Mouse (Mus musculus) heart, embryonic 12.5 days (tissue): Measurements from ENCODE around the gene Fcna. TPM values are rescaled to one million over a fixed set of nuclear protein-coding genes. Genes with fewer than 3 reads are reported as not detected.
A peak's percentile ranks its signal among the peaks of the same experiment; 100 is the strongest.

Source experiments
- ATAC-seq: fragments of 200-750 bp; cut with Nextera tagmentation; 2 replicates; pipeline ENCODE4 v1.8.0; 2017; ENCODE audit warnings: moderate TSS enrichment, moderate library complexity; ENCODE audit not compliant: insufficient number of reproducible peaks, low FRiP score
- H3K27ac ChIP-seq: fragments of 300-500 bp; sonication (generic); 2 replicates; pipeline ENCODE4 v1.5.1; 2016; ENCODE audit warnings: mild to moderate bottlenecking, moderate library complexity; ENCODE audit not compliant: poor library complexity, severe bottlenecking
- H3K27me3 ChIP-seq: fragments of 300-500 bp; sonication (generic); replicated peaks from 2 replicates; pipeline ENCODE4 v1.6.1; 2016; ENCODE audit warnings: mild to moderate bottlenecking, moderate library complexity
- H3K36me3 ChIP-seq: fragments of 300-500 bp; sonication (generic); 2 replicates; pipeline ENCODE4 v1.6.1; 2016; ENCODE audit warnings: mild to moderate bottlenecking, moderate library complexity
- H3K4me1 ChIP-seq: fragments of 300-500 bp; sonication (generic); replicated peaks from 2 replicates; pipeline ENCODE4 v1.6.1; 2016; ENCODE audit warnings: mild to moderate bottlenecking
- H3K4me2 ChIP-seq: fragments of 300-500 bp; sonication (generic); 2 replicates; pipeline ENCODE4 v1.6.1; 2016; ENCODE audit warnings: mild to moderate bottlenecking, moderate library complexity
- H3K4me3 ChIP-seq: fragments of 300-500 bp; sonication (generic); 2 replicates; pipeline ENCODE4 v1.5.1; 2016; ENCODE audit warnings: mild to moderate bottlenecking
- H3K9ac ChIP-seq: fragments of 300-500 bp; sonication (generic); 2 replicates; pipeline ENCODE4 v1.6.1; 2016; ENCODE audit warnings: mild to moderate bottlenecking, moderate library complexity
- H3K9me3 ChIP-seq: fragments of 300-500 bp; sonication (generic); replicated peaks from 2 replicates; pipeline ENCODE4 v1.6.1; 2016; ENCODE audit warnings: mild to moderate bottlenecking, moderate library complexity
- WGBS: fragments of 180-500 bp; shearing (Covaris S2); methylation state at CpG from one replicate; pipeline ENCODE4 v1.1.7; 2016; 5-methylcytosine and 5-hydroxymethylcytosine counted together
- polyA plus RNA-seq: library from polyadenylated mRNA; unstranded; fragments of >200 nt; fragmentation: Nextera tagmentation; extraction: Ambion mirVana; gene quantifications from 2 replicates; pipeline ENCODE4 v1.2.1, GENCODE M21; 2016

Gene Fcna
- polyA plus RNA-seq, 1 experiment from 2014 or later: 1.1 TPM

DNA sequence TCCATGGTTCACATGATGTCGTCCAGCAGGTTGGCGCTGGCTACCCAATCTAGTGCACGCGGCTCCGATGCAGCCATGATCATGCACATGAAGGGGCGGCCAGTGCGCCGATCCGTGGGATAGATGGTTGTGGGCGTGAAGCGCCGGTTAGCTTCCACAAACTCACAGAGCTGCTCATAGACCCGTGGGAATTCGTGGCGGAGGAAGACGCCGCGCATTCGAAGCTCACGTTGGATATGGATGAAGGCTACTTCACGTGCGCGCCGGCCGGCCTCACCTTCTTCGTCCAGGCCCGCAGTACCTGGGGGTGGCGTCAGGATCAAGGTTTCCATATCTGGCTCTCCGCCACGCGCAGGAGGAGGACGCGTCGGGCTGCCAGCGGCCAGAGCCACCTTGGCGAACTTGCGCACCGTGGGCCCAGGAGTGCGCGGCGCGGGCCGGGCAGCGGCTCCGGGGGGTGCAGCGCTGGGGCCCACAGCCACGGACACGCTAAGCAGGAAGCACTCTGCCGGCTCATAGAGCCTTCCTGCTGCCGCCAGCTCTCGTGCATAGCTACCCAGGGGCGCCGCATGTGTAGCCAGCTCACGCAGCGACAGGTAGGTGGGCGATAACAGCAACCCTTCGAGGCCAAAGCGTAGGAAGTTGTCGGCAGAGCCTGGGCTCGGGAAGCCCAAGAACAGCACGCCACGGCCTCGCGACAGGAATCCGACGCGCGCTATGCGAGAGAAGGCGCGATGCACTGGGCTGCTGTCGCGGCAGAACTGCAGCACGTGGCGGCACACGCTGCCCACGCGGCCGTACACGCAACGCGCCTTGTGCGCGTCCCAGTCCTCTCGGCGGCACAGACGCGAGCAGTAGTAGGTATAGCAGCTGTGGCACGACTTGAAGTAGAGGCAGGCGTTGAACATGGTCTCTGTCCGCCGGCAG is 50.6 kb downstream of the Fcna start:
- Histone ChIP-seq H3K9ac (0 out of 2 replicates have a peak overlapping the region, but pooled peaks have one; percentile 18), H3K4me1 (peaks cover 69% of the 10 kb centered on the region), H3K4me3 (peak overlapping the region; percentile 32), H3K27me3 (peaks cover 57% of the 10 kb centered on the region), H3K27ac (no peak overlapping the region), H3K9me3 (no peaks in the 10 kb centered on the region), H3K36me3 (no peaks in the 10 kb centered on the region), H3K4me2 (peak overlapping the region; percentile 58)
- no peak for ATAC-seq
- WGBS: 13% methylated on average over 92 of the region's 92 CpGs

DNA sequence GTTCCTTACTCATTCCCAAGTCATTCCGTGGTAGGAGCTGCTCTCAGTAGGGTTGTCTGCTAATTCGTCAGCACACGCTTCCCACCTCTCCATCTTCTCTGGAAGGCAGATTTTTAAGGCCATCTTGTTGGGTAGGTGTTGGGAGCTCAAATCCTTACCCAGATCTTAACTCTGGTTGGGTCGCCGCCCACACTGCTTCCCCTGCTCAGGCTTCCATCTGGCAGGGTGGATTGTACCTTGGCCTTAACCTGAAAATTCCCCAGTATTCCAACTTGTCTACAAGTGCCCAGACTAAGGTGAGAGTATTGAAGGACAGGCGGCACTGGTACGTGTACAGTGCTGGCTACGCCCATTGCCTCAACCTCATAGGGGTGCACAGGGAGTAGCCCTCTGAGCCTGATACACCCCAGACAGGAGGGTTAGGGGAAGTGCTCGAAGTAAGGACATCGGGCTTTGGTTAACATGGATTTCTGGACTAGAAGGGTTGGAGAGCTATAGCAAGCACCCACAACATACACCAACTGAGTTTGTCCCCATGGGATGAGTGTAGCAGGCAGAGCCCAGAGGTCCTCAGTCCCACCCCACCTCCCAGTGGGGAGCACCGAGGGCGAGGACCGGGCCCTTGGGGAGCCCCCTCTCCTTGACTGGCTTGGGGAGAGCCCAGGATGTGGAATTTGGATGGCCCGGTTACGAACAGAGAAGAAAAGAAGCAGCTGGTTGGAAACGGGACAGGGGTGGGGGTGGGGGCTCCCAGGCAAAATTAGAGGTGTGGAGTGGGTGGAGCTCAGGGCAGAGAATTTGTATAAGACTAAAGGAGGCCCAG is 51.6 kb downstream of the Fcna start:
- no peak overlapping the region for H3K27ac ChIP-seq
- H3K9ac ChIP-seq: no peak overlapping the region

DNA sequence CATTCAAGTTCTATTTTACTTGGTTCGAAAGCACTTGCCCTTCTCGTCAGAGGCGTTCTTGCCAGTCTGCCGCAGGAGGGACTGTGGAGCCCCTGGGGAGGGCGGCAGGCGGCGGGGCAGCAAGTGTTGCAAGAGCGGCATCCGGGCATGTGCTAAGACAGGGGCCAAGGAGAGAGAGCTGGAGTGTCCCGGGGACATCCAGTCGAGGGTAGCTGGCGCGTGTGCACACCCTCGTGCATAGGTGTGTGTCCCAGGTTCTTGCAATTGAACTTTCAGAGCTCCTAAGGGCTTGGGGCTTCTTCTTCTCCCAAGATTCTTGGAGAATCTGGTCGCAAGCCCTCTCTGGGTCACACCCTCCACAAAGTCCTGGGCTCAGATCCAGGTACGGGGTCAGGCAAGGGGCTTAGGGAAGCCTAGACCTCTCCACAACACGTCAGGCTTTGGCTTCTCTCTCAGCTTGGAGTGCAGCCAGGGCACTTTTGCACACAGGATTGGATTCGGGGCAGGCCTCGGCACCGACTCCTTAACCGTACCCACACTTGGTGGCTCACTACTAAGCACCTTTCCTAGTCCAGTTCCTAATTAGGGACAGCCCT is 52.3 kb downstream of the Fcna start:
- peaks cover 56% of the 10 kb centered on the region for H3K4me1 ChIP-seq
- no peaks in the 10 kb centered on the region for H3K9me3 ChIP-seq
- 13% methylated on average over 21 of the region's 21 CpGs for WGBS
- H3K27me3 ChIP-seq: peaks cover 48% of the 10 kb centered on the region
- peak overlapping the region; percentile 83 for H3K9ac ChIP-seq
- peak overlapping the region; percentile 93 for H3K4me2 ChIP-seq
- no peak for ATAC-seq
- H3K27ac ChIP-seq: peak overlapping the region; percentile 86
- peak overlapping the region; percentile 72 for H3K4me3 ChIP-seq
- H3K36me3 ChIP-seq: peaks cover 13% of the 10 kb centered on the region

More for the DNA sequence above, 51.6 kb downstream of the Fcna start:
- Histone ChIP-seq H3K9me3 (no peaks in the 10 kb centered on the region), H3K36me3 (peaks cover 8% of the 10 kb centered on the region), H3K4me3 (no peak overlapping the region), H3K4me2 (peak overlapping the region; percentile 93), H3K4me1 (peaks cover 61% of the 10 kb centered on the region), H3K27me3 (peaks cover 55% of the 10 kb centered on the region)
- no peak for ATAC-seq
- 72% methylated on average over 16 of the region's 16 CpGs for whole genome bisulfite sequencing

Other genes starting within 250 kb of the Fcna start
- 0.18 and 0.44 TPM in 2 replicates for gene Entpd2, start 232.2 kb downstream of the Fcna start, polyA plus RNA-seq
- gene Npdc1, start 228.7 kb downstream of the Fcna start, polyA plus RNA-seq: 22.3 and 22.4 TPM in 2 replicates
- not detected in 2 replicates for gene Fut7, start 204.8 kb downstream of the Fcna start, polyA plus RNA-seq
- 4.8 and 5.0 TPM in 2 replicates for gene Abca2, start 199.3 kb downstream of the Fcna start, polyA plus RNA-seq
- gene Clic3, start 171.2 kb downstream of the Fcna start, polyA plus RNA-seq: 1.1 and 1.4 TPM in 2 replicates
- gene Paxx, start 166.9 kb downstream of the Fcna start, polyA plus RNA-seq: 22.1 and 22.7 TPM in 2 replicates
- gene Ptgds, start 158.0 kb downstream of the Fcna start, polyA plus RNA-seq: 2.4 and 2.6 TPM in 2 replicates
- gene Lcn12, start 134.1 kb downstream of the Fcna start, polyA plus RNA-seq: not detected in 2 replicates
- gene Fbxw5, start 127.3 kb downstream of the Fcna start, polyA plus RNA-seq: 82.7 and 83.3 TPM in 2 replicates
- gene C8g, start 126.3 kb downstream of the Fcna start, polyA plus RNA-seq: 2.4 and 3.3 TPM in 2 replicates
- 21.1 and 22.3 TPM in 2 replicates for gene Traf2, start 81.1 kb downstream of the Fcna start, polyA plus RNA-seq
- 300 and 303 TPM in 2 replicates for gene Edf1, start 70.2 kb downstream of the Fcna start, polyA plus RNA-seq
- 1.2 and 3.5 TPM in 2 replicates for gene Mamdc4, start 53.2 kb downstream of the Fcna start, polyA plus RNA-seq
- gene Phpt1, start 52.8 kb downstream of the Fcna start, polyA plus RNA-seq: 161 and 164 TPM in 2 replicates
- gene Ajm1, start 46.3 kb downstream of the Fcna start, polyA plus RNA-seq: 0.46 and 0.51 TPM in 2 replicates
- gene Rabl6, start 19.5 kb downstream of the Fcna start, polyA plus RNA-seq: 48.6 and 49.2 TPM in 2 replicates
- 0.12 and 0.14 TPM in 2 replicates for gene Ccdc183, start 10.4 kb downstream of the Fcna start, polyA plus RNA-seq
- gene Tmem141, start 6.0 kb downstream of the Fcna start, polyA plus RNA-seq: 15.3 and 17.8 TPM in 2 replicates
- not detected in 2 replicates for gene Lcn8, start 25.1 kb upstream of the Fcna start, polyA plus RNA-seq
- gene Lcn5, start 29.9 kb upstream of the Fcna start, polyA plus RNA-seq: not detected in 2 replicates
- not detected in 2 replicates for gene Lcn6, start 48.8 kb upstream of the Fcna start, polyA plus RNA-seq
- not detected in 2 replicates for gene Lcn10, start 54.7 kb upstream of the Fcna start, polyA plus RNA-seq
- not detected in 2 replicates for gene Obp2a, start 72.0 kb upstream of the Fcna start, polyA plus RNA-seq
- 57.5 and 58.9 TPM in 2 replicates for gene Bmyc, start 78.7 kb upstream of the Fcna start, polyA plus RNA-seq
- gene Obp2b, start 109.0 kb upstream of the Fcna start, polyA plus RNA-seq: not detected in 2 replicates
- not detected in 2 replicates for gene Lcn3, start 137.5 kb upstream of the Fcna start, polyA plus RNA-seq
- gene Lcn11, start 149.0 kb upstream of the Fcna start, polyA plus RNA-seq: not detected in 2 replicates
- gene Gm13539, start 154.2 kb upstream of the Fcna start, polyA plus RNA-seq: not detected in 2 replicates
- gene Glt6d1, start 187.8 kb upstream of the Fcna start, polyA plus RNA-seq: not detected in 2 replicates
- gene Lcn9, start 195.1 kb upstream of the Fcna start, polyA plus RNA-seq: not detected in 2 replicates
- not detected in 2 replicates for gene Sohlh1, start 219.2 kb upstream of the Fcna start, polyA plus RNA-seq
- gene Kcnt1, start 235.7 kb upstream of the Fcna start, polyA plus RNA-seq: not detected in 2 replicates